Mouse (Mus musculus) myocyte (in vitro differentiated cells): ENCODE measurements at regions not wholly inside any gene's neighbourhood (a gene's known extent, or its start where the extent isn't known, plus 50 kb on each side); places are given as distances from the start of the nearest gene placed in this dataset.

Experiments
- E2F4 ChIP-seq: IDR thresholded peaks from one replicate; pipeline ENCODE4 v1.6.1; 2011; ENCODE audit warnings: mild to moderate bottlenecking, control low read depth, moderate library complexity; ENCODE audit not compliant: insufficient read depth
- MYOG ChIP-seq, 3 experiments: IDR thresholded peaks; one replicate each; pipeline ENCODE4 v1.6.1; 2011; ENCODE audit warnings: control low read depth in 2 of 3, low read depth in 2 of 3, mild to moderate bottlenecking in 2 of 3; ENCODE audit not compliant: insufficient read length in 2 of 3, control insufficient read depth in 1 of 3, insufficient read depth in 1 of 3
- POLR2A ChIP-seq: IDR thresholded peaks from one replicate; pipeline ENCODE4 v1.6.1; 2011; ENCODE audit warnings: low read depth, mild to moderate bottlenecking, control low read depth, moderate library complexity; ENCODE audit not compliant: insufficient read length
- POLR2AphosphoS2 ChIP-seq: IDR thresholded peaks from one replicate; pipeline ENCODE4 v1.6.1; 2011; ENCODE audit warnings: low read depth, control low read depth; ENCODE audit not compliant: insufficient read length
- TCF12 ChIP-seq: IDR thresholded peaks from one replicate; pipeline ENCODE4 v1.6.1; 2011; ENCODE audit warnings: mild to moderate bottlenecking, control low read depth; ENCODE audit not compliant: poor library complexity, insufficient read depth, severe bottlenecking
- USF1 ChIP-seq: IDR thresholded peaks from one replicate; pipeline ENCODE4 v1.6.1; 2011; ENCODE audit warnings: low read depth, mild to moderate bottlenecking, control low read depth, moderate library complexity

DNA sequence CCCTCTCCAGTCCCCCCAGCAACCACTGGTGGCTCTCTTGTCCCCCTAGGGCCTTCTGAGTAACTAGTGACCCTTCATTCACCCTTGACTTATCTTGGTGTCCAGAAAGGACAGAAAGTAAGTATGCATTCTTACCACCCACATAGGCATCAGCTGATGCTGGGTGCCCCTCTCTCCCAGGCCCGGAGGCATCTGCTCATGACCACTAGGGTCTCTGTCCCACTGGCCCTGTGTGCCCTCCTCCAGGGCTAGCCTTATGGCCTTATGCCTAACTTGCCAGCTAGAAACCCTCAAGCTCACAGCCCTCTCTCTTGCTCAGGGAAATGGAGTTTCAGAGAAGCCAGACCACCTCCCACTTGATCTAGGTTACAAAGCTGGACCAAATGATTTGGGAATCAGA lies 89.2 kb upstream of the Unc5b start:
- TF ChIP-seq POLR2A (no peak), POLR2AphosphoS2 (no peak), MYOG (IDR thresholded peaks at IDR 0.05; ENCODE audit: control insufficient read depth in 1 of 3, insufficient read depth in 1 of 3, insufficient read length in 2 of 3, low read depth in 2 of 3) (no peak), TCF12 (no peak), USF1 (no peak), E2F4 (no peak)
